Mouse (Mus musculus): ENCODE results near the gene Ankrd44. TPM values are rescaled to one million over a fixed set of nuclear protein-coding genes. Genes with fewer than 3 reads are reported as not detected.

Ankrd44 gene
- polyA plus RNA-seq, 1 experiment from 2014 or later: 18.3 TPM

DNA sequence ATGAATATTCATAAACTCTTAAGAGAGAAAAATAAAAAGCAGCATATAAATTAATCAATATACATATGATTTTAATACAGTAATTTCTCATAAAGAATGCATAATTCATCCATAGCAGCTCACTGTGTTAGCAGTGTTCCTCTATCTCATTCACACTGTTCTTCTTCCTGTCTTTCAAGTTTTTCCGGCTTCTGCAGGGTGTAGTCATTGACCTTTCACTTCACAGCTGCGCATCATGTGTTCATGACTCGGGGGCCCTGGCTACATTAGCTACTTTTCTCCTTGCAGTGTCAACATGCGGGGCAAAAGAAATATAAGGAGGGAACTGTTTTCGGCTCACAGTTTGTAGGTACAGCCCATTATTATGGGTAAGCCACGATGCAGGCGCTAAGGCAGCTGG, 314.3 kb downstream of the Ankrd44 start:
- no peak overlapping the region for H3K4me2 ChIP-seq
- no peaks in the 10 kb centered on the region for H3K36me3 ChIP-seq (ENCODE audit: insufficient read depth)
- peak; percentile 42 for DNase-seq
- peaks cover 6% of the 10 kb centered on the region; the same call in 1 of the 2 replicates for H3K4me1 ChIP-seq (ENCODE audit: insufficient read depth)
- H3K27ac ChIP-seq (ENCODE audit: low read depth): peak overlapping the region; percentile 45; the same call in 1 of the 2 replicates
- 34% methylated on average over 7 of the region's 7 CpGs for WGBS
- no peak overlapping the region for H3K4me3 ChIP-seq (ENCODE audit: low read depth, low read length)
- no peaks in the 10 kb centered on the region for H3K9me3 ChIP-seq (ENCODE audit: low read depth, low read length)
- H3K27me3 ChIP-seq (ENCODE audit: insufficient read depth, low read length): no peaks in the 10 kb centered on the region
- ATAC-seq (ENCODE audit: insufficient read depth): peak; percentile 31; the same call in 1 of the 2 replicates
- no peak overlapping the region for H3K9ac ChIP-seq
- no peak for TF ChIP-seq CTCF (IDR thresholded peaks at IDR 0.05; ENCODE audit: low read depth)

DNA sequence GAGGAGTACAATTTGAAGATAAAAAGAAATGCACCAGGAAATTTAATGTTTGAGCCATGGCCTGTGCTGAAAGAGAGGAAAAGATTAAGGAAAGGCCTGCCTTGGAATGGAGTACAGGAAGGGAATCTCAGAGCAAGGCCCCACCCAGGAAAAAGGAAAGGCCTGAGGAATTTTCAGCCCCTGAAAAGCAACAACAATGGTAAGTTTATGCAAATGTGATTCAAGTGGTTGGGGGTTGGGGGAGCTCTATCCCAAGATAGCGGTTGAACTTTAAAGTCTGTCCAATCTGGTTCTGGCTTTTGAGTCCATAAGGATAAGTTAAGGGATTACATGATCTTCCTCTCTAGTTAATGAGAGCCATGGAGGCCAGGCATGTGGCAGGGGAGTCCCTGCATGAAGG, 319.3 kb downstream of the Ankrd44 start:
- no peak overlapping the region for H3K4me3 ChIP-seq (ENCODE audit: low read depth, low read length)
- H3K9me3 ChIP-seq (ENCODE audit: low read depth, low read length): no peaks in the 10 kb centered on the region
- H3K27ac ChIP-seq (ENCODE audit: low read depth): no peak overlapping the region
- H3K4me2 ChIP-seq: no peak overlapping the region
- peak; percentile 4 for DNase-seq
- 72% methylated on average over 1 of the region's 1 CpGs for WGBS
- H3K4me1 ChIP-seq (ENCODE audit: insufficient read depth): peaks cover 4% of the 10 kb centered on the region; the same call in 1 of the 2 replicates
- H3K9ac ChIP-seq: no peak overlapping the region
- no peak for TF ChIP-seq CTCF (IDR thresholded peaks at IDR 0.05; ENCODE audit: low read depth)
- H3K27me3 ChIP-seq (ENCODE audit: insufficient read depth, low read length): no peaks in the 10 kb centered on the region
- no peak for ATAC-seq (ENCODE audit: insufficient read depth)
- no peaks in the 10 kb centered on the region for H3K36me3 ChIP-seq (ENCODE audit: insufficient read depth)

DNA sequence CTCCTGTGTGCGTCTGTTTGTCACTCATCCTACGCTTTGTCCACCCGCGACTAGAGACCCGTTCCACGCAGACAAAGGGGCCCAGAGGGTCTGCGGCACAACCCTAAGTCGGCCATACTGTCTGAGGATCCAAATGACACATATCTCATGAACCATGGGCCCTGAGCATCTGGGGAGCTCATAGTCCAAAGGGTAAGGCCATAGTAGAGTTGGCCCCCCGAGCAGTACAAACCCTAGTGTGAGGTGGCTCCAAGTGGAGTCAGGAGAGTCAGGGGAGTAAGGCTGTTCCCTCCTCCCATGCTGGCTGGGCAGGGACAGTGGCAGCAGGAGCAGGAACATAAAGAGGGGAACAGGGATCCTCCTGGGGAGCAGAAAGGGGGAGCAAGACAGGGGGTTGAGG, 324.5 kb downstream of the Ankrd44 start:
- no peaks in the 10 kb centered on the region for H3K36me3 ChIP-seq (ENCODE audit: insufficient read depth)
- H3K4me3 ChIP-seq (ENCODE audit: low read depth, low read length): no peak overlapping the region
- ATAC-seq (ENCODE audit: insufficient read depth) (no peak), DNase-seq (no peak)
- H3K9me3 ChIP-seq (ENCODE audit: low read depth, low read length): no peaks in the 10 kb centered on the region
- no peak overlapping the region for H3K9ac ChIP-seq
- H3K4me2 ChIP-seq: no peak overlapping the region
- no peaks in the 10 kb centered on the region for H3K4me1 ChIP-seq (ENCODE audit: insufficient read depth)
- 93% methylated on average over 9 of the region's 9 CpGs for WGBS
- no peak overlapping the region for H3K27ac ChIP-seq (ENCODE audit: low read depth)
- TF ChIP-seq CTCF (IDR thresholded peaks at IDR 0.05; ENCODE audit: low read depth): no peak
- no peaks in the 10 kb centered on the region for H3K27me3 ChIP-seq (ENCODE audit: insufficient read depth, low read length)

DNA sequence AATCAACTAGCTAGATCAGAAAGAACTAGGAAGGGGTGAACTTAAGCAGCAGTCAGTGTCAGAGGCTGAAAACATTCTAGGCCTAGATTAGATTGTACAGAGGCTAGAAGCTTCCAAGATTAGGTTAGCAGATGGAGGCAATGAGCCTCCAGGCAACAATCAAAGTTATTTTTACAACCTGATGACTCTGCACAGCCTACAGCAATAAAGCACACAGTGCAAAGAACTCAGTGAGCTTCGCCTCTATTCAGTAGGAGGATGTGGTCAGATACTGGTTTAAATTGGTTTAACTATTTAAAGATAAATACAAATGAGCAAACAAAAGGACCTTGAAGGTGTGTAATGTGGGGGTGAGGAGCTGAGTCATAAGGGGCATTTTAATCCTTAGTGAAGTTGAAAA, 325.9 kb downstream of the Ankrd44 start:
- Histone ChIP-seq H3K4me1 (ENCODE audit: insufficient read depth) (no peaks in the 10 kb centered on the region), H3K4me3 (ENCODE audit: low read depth, low read length) (no peak overlapping the region), H3K27me3 (ENCODE audit: insufficient read depth, low read length) (no peaks in the 10 kb centered on the region), H3K9me3 (ENCODE audit: low read depth, low read length) (no peaks in the 10 kb centered on the region), H3K4me2 (no peak overlapping the region), H3K36me3 (ENCODE audit: insufficient read depth) (no peaks in the 10 kb centered on the region), H3K9ac (no peak overlapping the region), H3K27ac (ENCODE audit: low read depth) (no peak overlapping the region)
- 77% methylated on average over 1 of the region's 1 CpGs for WGBS
- DNase-seq (no peak), ATAC-seq (ENCODE audit: insufficient read depth) (no peak)
- TF ChIP-seq CTCF (IDR thresholded peaks at IDR 0.05; ENCODE audit: low read depth): no peak

DNA sequence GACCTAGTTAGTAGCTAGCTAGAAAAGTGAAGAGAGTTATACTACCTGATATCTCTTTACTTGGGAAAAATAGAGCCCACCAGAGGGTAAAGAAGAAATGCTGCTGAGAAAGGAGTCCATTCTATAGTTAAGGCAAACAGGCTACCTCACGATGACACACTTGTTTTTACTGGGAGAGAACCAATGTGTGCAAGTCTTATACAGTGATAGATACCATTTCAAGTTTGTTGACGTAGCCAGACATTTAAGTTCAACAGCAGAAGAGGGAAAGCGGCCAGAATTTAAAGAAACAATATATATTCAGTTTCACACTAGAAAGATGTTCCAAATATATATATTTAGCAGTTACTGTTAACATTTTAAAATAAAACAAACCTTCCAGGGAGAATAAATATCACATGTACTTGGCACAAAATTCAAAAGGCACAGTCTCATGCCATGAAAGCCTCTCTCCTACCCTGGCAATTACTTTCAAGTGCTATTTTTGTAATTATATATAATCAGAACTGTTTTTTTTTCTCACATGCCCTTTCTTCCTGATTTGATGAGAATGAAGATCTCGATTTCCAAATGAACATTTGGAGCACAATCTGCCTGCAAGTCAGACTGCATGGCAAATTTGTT, 328.5 kb downstream of the Ankrd44 start:
- Histone ChIP-seq H3K27me3 (ENCODE audit: insufficient read depth, low read length) (no peaks in the 10 kb centered on the region), H3K4me2 (no peak overlapping the region), H3K9me3 (ENCODE audit: low read depth, low read length) (no peaks in the 10 kb centered on the region), H3K4me1 (ENCODE audit: insufficient read depth) (no peaks in the 10 kb centered on the region), H3K4me3 (ENCODE audit: low read depth, low read length) (no peak overlapping the region), H3K36me3 (ENCODE audit: insufficient read depth) (no peaks in the 10 kb centered on the region), H3K9ac (no peak overlapping the region), H3K27ac (ENCODE audit: low read depth) (no peak overlapping the region)
- peak; percentile 46 for DNase-seq
- 54% methylated on average over 4 of the region's 4 CpGs for WGBS
- no peak for ATAC-seq (ENCODE audit: insufficient read depth)
- TF ChIP-seq CTCF (IDR thresholded peaks at IDR 0.05; ENCODE audit: low read depth): no peak

- Histone ChIP-seq H3K4me1 (ENCODE audit: insufficient read depth) (no peaks in the 10 kb centered on the region), H3K9me3 (ENCODE audit: low read depth, low read length) (no peaks in the 10 kb centered on the region), H3K9ac (no peak overlapping the region), H3K27ac (ENCODE audit: low read depth) (no peak overlapping the region), H3K36me3 (ENCODE audit: insufficient read depth) (no peaks in the 10 kb centered on the region), H3K27me3 (ENCODE audit: insufficient read depth, low read length) (no peaks in the 10 kb centered on the region), H3K4me3 (ENCODE audit: low read depth, low read length) (no peak overlapping the region), H3K4me2 (no peak overlapping the region)
- 81% methylated on average over 2 of the region's 2 CpGs for WGBS
- ATAC-seq (ENCODE audit: insufficient read depth): no peak
- no peak for TF ChIP-seq CTCF (IDR thresholded peaks at IDR 0.05; ENCODE audit: low read depth)
- no peak for DNase-seq
Observed at GRCm38 (mm10) chr1:54596151-54596550, 330.0 kb downstream of the Ankrd44 start.

Small RNA genes within 50 kb of the gene (microRNA-seq; reads per million reads assigned to microRNA genes)
- gene Gm24053 (ENCODE audit: borderline number of aligned reads): not detected

Other genes with a start within 250 kb of the Ankrd44 start
- gene Sf3b1, start 101.1 kb upstream of the Ankrd44 start, polyA plus RNA-seq (2014; fragmentation: Nextera tagmentation; extraction: Ambion mirVana): 313 and 342 TPM in 2 replicates
- gene Coq10b, start 126.4 kb upstream of the Ankrd44 start, polyA plus RNA-seq (2014; fragmentation: Nextera tagmentation; extraction: Ambion mirVana): 21.1 and 22.9 TPM in 2 replicates
- 435 and 439 TPM in 2 replicates for gene Hspe1, start 161.7 kb upstream of the Ankrd44 start, polyA plus RNA-seq (2014; fragmentation: Nextera tagmentation; extraction: Ambion mirVana)
- 312 and 315 TPM in 2 replicates for gene Hspd1, start 161.9 kb upstream of the Ankrd44 start, polyA plus RNA-seq (2014; fragmentation: Nextera tagmentation; extraction: Ambion mirVana)
- 141 TPM in 2 replicates for gene Mob4, start 204.8 kb upstream of the Ankrd44 start, polyA plus RNA-seq (2014; fragmentation: Nextera tagmentation; extraction: Ambion mirVana)

Measured in lung, embryonic 14.5 days (tissue).